Mouse (Mus musculus): ENCODE data around the gene Trpt1. TPM values are rescaled to one million over a fixed set of nuclear protein-coding genes. Genes with fewer than 3 reads are reported as not detected.
A peak's percentile ranks its signal among the peaks of the same experiment; 100 is the strongest.

Gene Trpt1
- polyA plus RNA-seq, 1 experiment from 2014 or later: 9.7 TPM

- Histone ChIP-seq H3K36me3 (peaks cover 17% of the 10 kb centered on the region), H3K4me2 (peak overlapping the region; percentile 66), H3K9me3 (no peaks in the 10 kb centered on the region), H3K27me3 (no peaks in the 10 kb centered on the region), H3K4me1 (peaks cover 11% of the 10 kb centered on the region), H3K27ac (peak overlapping the region; percentile 86), H3K4me3 (peak overlapping the region; percentile 94), H3K9ac (peak overlapping the region; percentile 88)
- 1% methylated on average over 35 of the region's 35 CpGs for WGBS
- no peak for ATAC-seq (ENCODE audit: borderline replicate concordance, extremely low read depth, low FRiP score, low TSS enrichment)
Observed at GRCm38 (mm10) chr19:7039088-7039720, 43.3 kb downstream of the Trpt1 start.

- Histone ChIP-seq H3K4me3 (peak within 1 kb of the TSS; percentile 94), H3K27me3 (no peaks in the 10 kb centered on the region), H3K27ac (peak within 1 kb of the TSS; percentile 86), H3K4me2 (peak within 1 kb of the TSS; percentile 66), H3K9me3 (no peaks in the 10 kb centered on the region), H3K4me1 (peaks cover 11% of the 10 kb centered on the region), H3K36me3 (peaks cover 10% of the 10 kb centered on the region; the same call in 1 of the 2 replicates), H3K9ac (peak within 1 kb of the TSS; percentile 88)
- peak; percentile 99 for ATAC-seq (ENCODE audit: borderline replicate concordance, extremely low read depth, low FRiP score, low TSS enrichment)
- under 1% methylated on average over 49 of the region's 49 CpGs for WGBS
Observed at GRCm38 (mm10) chr19:7039841-7040636, 44.1 kb downstream of the Trpt1 start, which contains the start of gene Stip1. Gene Stip1 (minus strand): TSS chr19:7039967.

GRCm38 (mm10) chr19:7040637-7041130, 44.8 kb downstream of the Trpt1 start:
- peak overlapping the region; percentile 63 for H3K4me2 ChIP-seq
- 16% methylated on average over 13 of the region's 13 CpGs for WGBS

GRCm38 (mm10) chr19:7041171-7041570, 45.2 kb downstream of the Trpt1 start:
- Histone ChIP-seq H3K9ac (peak overlapping the region; percentile 51), H3K4me2 (peak overlapping the region; percentile 63), H3K9me3 (no peaks in the 10 kb centered on the region), H3K27ac (peak overlapping the region; percentile 86; the same call in 1 of the 2 replicates), H3K36me3 (0 out of 2 replicates have a peak, but pooled peaks cover 3% of the 10 kb centered on the region), H3K4me1 (peaks cover 11% of the 10 kb centered on the region), H3K4me3 (no peak overlapping the region), H3K27me3 (no peaks in the 10 kb centered on the region)
- 89% methylated on average over 2 of the region's 2 CpGs for WGBS
- no peak for ATAC-seq (ENCODE audit: borderline replicate concordance, extremely low read depth, low FRiP score, low TSS enrichment)

More at GRCm38 (mm10) chr19:7040637-7041130, 44.8 kb downstream of the Trpt1 start:
- no peaks in the 10 kb centered on the region for H3K27me3 ChIP-seq
- H3K9me3 ChIP-seq: no peaks in the 10 kb centered on the region
- H3K9ac ChIP-seq: peak overlapping the region; percentile 51
- peak; percentile 0; the same call in 1 of the 2 replicates for ATAC-seq (ENCODE audit: borderline replicate concordance, extremely low read depth, low FRiP score, low TSS enrichment)
- H3K4me3 ChIP-seq: peak overlapping the region; percentile 47
- H3K27ac ChIP-seq: peak overlapping the region; percentile 86
- peaks cover 11% of the 10 kb centered on the region for H3K4me1 ChIP-seq
- H3K36me3 ChIP-seq: 0 out of 2 replicates have a peak, but pooled peaks cover 3% of the 10 kb centered on the region

GRCm38 (mm10) chr19:7044279-7044678, 48.3 kb downstream of the Trpt1 start:
- H3K36me3 ChIP-seq: no peaks in the 10 kb centered on the region
- no peak overlapping the region for H3K9ac ChIP-seq
- ATAC-seq (ENCODE audit: borderline replicate concordance, extremely low read depth, low FRiP score, low TSS enrichment): no peak
- H3K27ac ChIP-seq: no peak overlapping the region
- H3K4me3 ChIP-seq: no peak overlapping the region
- H3K4me1 ChIP-seq: no peaks in the 10 kb centered on the region
- no peaks in the 10 kb centered on the region for H3K9me3 ChIP-seq
- no peak overlapping the region for H3K4me2 ChIP-seq
- whole genome bisulfite sequencing: 53% methylated on average over 4 of the region's 4 CpGs
- no peaks in the 10 kb centered on the region for H3K27me3 ChIP-seq

GRCm38 (mm10) chr19:7044706-7045105, 48.8 kb downstream of the Trpt1 start:
- H3K4me3 ChIP-seq: no peak overlapping the region
- H3K36me3 ChIP-seq: no peaks in the 10 kb centered on the region
- no peaks in the 10 kb centered on the region for H3K4me1 ChIP-seq
- H3K9ac ChIP-seq: no peak overlapping the region
- H3K9me3 ChIP-seq: no peaks in the 10 kb centered on the region
- no peaks in the 10 kb centered on the region for H3K27me3 ChIP-seq
- H3K27ac ChIP-seq: no peak overlapping the region
- H3K4me2 ChIP-seq: no peak overlapping the region
- 42% methylated on average over 4 of the region's 4 CpGs for WGBS
- no peak for ATAC-seq (ENCODE audit: borderline replicate concordance, extremely low read depth, low FRiP score, low TSS enrichment)

Other genes starting within 250 kb of the Trpt1 start
- 33.4 and 36.1 TPM in 2 replicates for gene Rps6ka4, start 155.5 kb upstream of the Trpt1 start, polyA plus RNA-seq (2015; fragmentation: Nextera tagmentation; extraction: Ambion mirVana)
- 1.3 and 1.7 TPM in 2 replicates for gene Ccdc88b, start 137.9 kb upstream of the Trpt1 start, polyA plus RNA-seq (2015; fragmentation: Nextera tagmentation; extraction: Ambion mirVana)
- gene Trmt112, start 86.4 kb upstream of the Trpt1 start, polyA plus RNA-seq (2015; fragmentation: Nextera tagmentation; extraction: Ambion mirVana): 137 and 153 TPM in 2 replicates
- 245 and 260 TPM in 2 replicates for gene Prdx5, start 86.0 kb upstream of the Trpt1 start, polyA plus RNA-seq (2015; fragmentation: Nextera tagmentation; extraction: Ambion mirVana)
- 9.3 and 9.5 TPM in 2 replicates for gene Esrra, start 74.3 kb upstream of the Trpt1 start, polyA plus RNA-seq (2015; fragmentation: Nextera tagmentation; extraction: Ambion mirVana)
- 2.5 and 3.4 TPM in 2 replicates for gene Catsperz, start 70.8 kb upstream of the Trpt1 start, polyA plus RNA-seq (2015; fragmentation: Nextera tagmentation; extraction: Ambion mirVana)
- gene Kcnk4, start 61.6 kb upstream of the Trpt1 start, polyA plus RNA-seq (2015; fragmentation: Nextera tagmentation; extraction: Ambion mirVana): 0.13 and 0.22 TPM in 2 replicates
- gene Bad, start 54.3 kb upstream of the Trpt1 start, polyA plus RNA-seq (2015; fragmentation: Nextera tagmentation; extraction: Ambion mirVana): 74.4 and 80.0 TPM in 2 replicates
- gene Gpr137, start 53.7 kb upstream of the Trpt1 start, polyA plus RNA-seq (2015; fragmentation: Nextera tagmentation; extraction: Ambion mirVana): 28.1 and 31.0 TPM in 2 replicates
- gene Ppp1r14b, start 21.2 kb upstream of the Trpt1 start, polyA plus RNA-seq (2015; fragmentation: Nextera tagmentation; extraction: Ambion mirVana): 141 and 160 TPM in 2 replicates
- gene Plcb3, start 19.7 kb upstream of the Trpt1 start, polyA plus RNA-seq (2015; fragmentation: Nextera tagmentation; extraction: Ambion mirVana): 53.5 and 53.9 TPM in 2 replicates
- 121 and 126 TPM in 2 replicates for gene Fkbp2, start 15.6 kb upstream of the Trpt1 start, polyA plus RNA-seq (2015; fragmentation: Nextera tagmentation; extraction: Ambion mirVana)
- 42.9 and 48.7 TPM in 2 replicates for gene Vegfb, start 8.5 kb upstream of the Trpt1 start, polyA plus RNA-seq (2015; fragmentation: Nextera tagmentation; extraction: Ambion mirVana)
- 23.5 and 23.9 TPM in 2 replicates for gene Dnajc4, start 3.6 kb upstream of the Trpt1 start, polyA plus RNA-seq (2015; fragmentation: Nextera tagmentation; extraction: Ambion mirVana)
- 23.6 and 24.0 TPM in 2 replicates for gene Nudt22, start within 50 bp of the Trpt1 start, polyA plus RNA-seq (2015; fragmentation: Nextera tagmentation; extraction: Ambion mirVana)
- gene Fermt3, start 23.3 kb downstream of the Trpt1 start, polyA plus RNA-seq (2015; fragmentation: Nextera tagmentation; extraction: Ambion mirVana): 9.5 and 13.5 TPM in 2 replicates
- gene Stip1, start 43.8 kb downstream of the Trpt1 start, polyA plus RNA-seq (2015; fragmentation: Nextera tagmentation; extraction: Ambion mirVana): 244 and 249 TPM in 2 replicates
- gene Macrod1, start 60.7 kb downstream of the Trpt1 start, polyA plus RNA-seq (2015; fragmentation: Nextera tagmentation; extraction: Ambion mirVana): 14.2 and 14.3 TPM in 2 replicates
- gene Flrt1, start 109.6 kb downstream of the Trpt1 start, polyA plus RNA-seq (2015; fragmentation: Nextera tagmentation; extraction: Ambion mirVana): 0.91 and 1.4 TPM in 2 replicates
- 188 and 194 TPM in 2 replicates for gene Otub1, start 210.2 kb downstream of the Trpt1 start, polyA plus RNA-seq (2015; fragmentation: Nextera tagmentation; extraction: Ambion mirVana)
- 793 and 848 TPM in 2 replicates for gene Cox8a, start 221.5 kb downstream of the Trpt1 start, polyA plus RNA-seq (2015; fragmentation: Nextera tagmentation; extraction: Ambion mirVana)
- gene Naa40, start 245.1 kb downstream of the Trpt1 start, polyA plus RNA-seq (2015; fragmentation: Nextera tagmentation; extraction: Ambion mirVana): 55.1 and 61.5 TPM in 2 replicates

Data from lung, embryonic 15.5 days (tissue).